Mouse (Mus musculus) ES-Bruce4 (cell line): ENCODE data around the gene Hpn.

Experiments used
- EP300 ChIP-seq: IDR thresholded peaks from 2 replicates; pipeline ENCODE4 v1.6.1; 2011; ENCODE audit warnings: low read depth, low read length; ENCODE audit not compliant: insufficient read depth
- POLR2A ChIP-seq: IDR thresholded peaks from one replicate; pipeline ENCODE4 v1.8.1; 2011; ENCODE audit warnings: low read length; ENCODE audit not compliant: insufficient read depth

DNA sequence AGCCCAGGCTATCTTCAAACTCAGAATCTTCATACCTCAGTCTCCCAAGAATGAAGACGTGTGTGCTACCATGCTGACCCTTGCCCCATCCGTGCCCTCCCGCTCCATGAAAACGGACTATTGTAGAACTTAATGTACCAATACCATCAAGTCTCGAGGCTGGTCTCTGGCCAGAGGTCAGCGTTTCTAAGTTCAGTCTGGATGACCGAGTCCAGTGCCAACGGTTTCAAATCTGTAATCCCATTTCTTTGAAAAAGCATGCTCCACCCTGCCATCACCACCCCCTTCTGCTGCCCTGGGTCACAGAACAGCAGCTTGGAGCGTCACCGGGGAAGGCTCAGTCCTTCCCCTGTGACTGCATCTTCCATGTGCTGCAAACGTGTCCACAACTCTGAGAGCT is 7.3 kb downstream of the Hpn start:
- TF ChIP-seq POLR2A: no peak
- no peak for TF ChIP-seq EP300
